Mouse (Mus musculus): Measurements from ENCODE around the gene Plekhs1. TPM values are rescaled to one million over a fixed set of nuclear protein-coding genes. Genes with fewer than 3 reads are reported as not detected.
"Not testable (repeated sequence)": the region's sequence is repeated elsewhere in the genome, so short reads cannot be mapped to it uniquely, and the experiment has no call there.

Plekhs1 gene
- total RNA-seq, 4 experiments from 2014 or later = 0.10 to 0.43 (median 0.13) TPM; not detected in 1

- no peak for DNase-seq
Observed at GRCm38 (mm10) chr19:56457569-56457968, 3.9 kb upstream of the Plekhs1 start.

- DNase-seq = peak; percentile 42
Observed at GRCm38 (mm10) chr19:56459154-56460050, 2.0 kb upstream of the Plekhs1 start.

GRCm38 (mm10) chr19:56460241-56460640, 1.2 kb upstream of the Plekhs1 start:
- no peak for DNase-seq

GRCm38 (mm10) chr19:56462786-56463185, 1.3 kb downstream of the Plekhs1 start:
- DNase-seq = no peak

- DNase-seq = no peak
Observed at GRCm38 (mm10) chr19:56466486-56466885, 5.0 kb downstream of the Plekhs1 start.

- no peak for DNase-seq
Observed at GRCm38 (mm10) chr19:56470286-56471020, 9.0 kb downstream of the Plekhs1 start.

GRCm38 (mm10) chr19:56471934-56472333, 10.5 kb downstream of the Plekhs1 start:
- no peak for DNase-seq

GRCm38 (mm10) chr19:56474869-56475550, 13.6 kb downstream of the Plekhs1 start:
- no peak for DNase-seq

GRCm38 (mm10) chr19:56476546-56476945, 15.1 kb downstream of the Plekhs1 start:
- no peak for DNase-seq

- DNase-seq = no peak
Observed at GRCm38 (mm10) chr19:56477253-56477652, 15.8 kb downstream of the Plekhs1 start.

GRCm38 (mm10) chr19:56477832-56478231, 16.4 kb downstream of the Plekhs1 start:
- no peak for DNase-seq

GRCm38 (mm10) chr19:56484630-56485375, 23.4 kb downstream of the Plekhs1 start:
- DNase-seq = no peak

- DNase-seq = no peak
Observed at GRCm38 (mm10) chr19:56485376-56486271, 24.2 kb downstream of the Plekhs1 start.

GRCm38 (mm10) chr19:56486926-56487325, 25.5 kb downstream of the Plekhs1 start:
- DNase-seq = no peak

GRCm38 (mm10) chr19:56487339-56487738, 25.9 kb downstream of the Plekhs1 start:
- no peak for DNase-seq

- DNase-seq = no peak
Observed at GRCm38 (mm10) chr19:56489601-56490000, 28.2 kb downstream of the Plekhs1 start.

GRCm38 (mm10) chr19:56494157-56494556, 32.7 kb downstream of the Plekhs1 start:
- not testable (repeated sequence) for DNase-seq

- not testable (repeated sequence) for DNase-seq
Observed at GRCm38 (mm10) chr19:56503069-56503468, 41.6 kb downstream of the Plekhs1 start.

GRCm38 (mm10) chr19:56503525-56503924, 42.1 kb downstream of the Plekhs1 start:
- not testable (repeated sequence) for DNase-seq

GRCm38 (mm10) chr19:56511207-56511606, 49.8 kb downstream of the Plekhs1 start:
- DNase-seq = not testable (repeated sequence)

GRCm38 (mm10) chr19:56513527-56513926, 52.1 kb downstream of the Plekhs1 start:
- not testable (repeated sequence) for DNase-seq

Measured in adrenal gland, adult 8-10 months (tissue).